Mouse (Mus musculus) ES-CJ7 (cell line): ENCODE measurements around the gene Olfr482.

Source experiments
- DNase-seq: peaks from one replicate; pipeline ENCODE4 v3.0.0; 2011; ENCODE audit warnings: low read depth, low spot score

Olfr482 gene

DNA sequence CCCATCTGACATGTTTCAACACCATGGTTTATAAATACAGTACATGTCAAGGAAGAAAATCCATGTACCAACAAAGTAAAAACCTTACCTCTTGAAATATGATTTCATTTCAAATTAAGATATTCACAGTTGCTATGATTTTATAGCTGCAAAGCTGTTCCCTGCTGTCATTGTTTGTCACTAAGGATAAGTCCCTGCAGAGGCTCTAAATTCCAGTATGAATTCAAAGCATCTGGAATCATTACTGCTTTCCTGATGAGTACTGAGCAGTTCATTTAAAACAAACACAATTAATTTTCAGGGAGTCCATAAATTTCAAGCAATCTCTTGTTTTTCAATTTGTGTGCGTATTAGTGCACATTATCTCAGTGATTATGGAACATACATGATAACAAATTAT lies at the start of gene Olfr482:
TSS of gene Olfr482 (minus strand) at position 101 of the 400 bp plus-strand sequence.
- DNase-seq: no peak

DNA sequence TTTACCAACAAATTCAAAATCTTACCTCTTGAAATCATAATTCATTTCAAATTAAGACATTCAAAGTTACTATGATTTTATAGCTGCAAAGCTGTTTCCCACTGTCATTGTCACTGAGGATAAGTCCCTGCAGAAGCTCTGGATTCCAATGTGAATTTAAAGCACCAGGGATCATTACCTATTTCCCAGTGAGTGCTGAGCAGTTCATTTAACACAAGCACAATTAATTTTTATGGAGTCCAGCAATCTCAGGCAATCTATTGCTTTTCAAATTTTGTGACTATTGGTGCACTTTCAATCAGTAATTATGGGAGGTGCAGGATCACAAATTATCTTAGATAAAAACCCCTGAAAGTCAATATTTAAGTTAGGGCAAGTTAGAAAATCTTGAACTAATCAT lies 30.0 kb upstream of the Olfr482 start, which contains the start of gene Olfr484:
TSS of gene Olfr484 (minus strand) at position 101 of the 400 bp plus-strand sequence.
- DNase-seq: no peak

DNA sequence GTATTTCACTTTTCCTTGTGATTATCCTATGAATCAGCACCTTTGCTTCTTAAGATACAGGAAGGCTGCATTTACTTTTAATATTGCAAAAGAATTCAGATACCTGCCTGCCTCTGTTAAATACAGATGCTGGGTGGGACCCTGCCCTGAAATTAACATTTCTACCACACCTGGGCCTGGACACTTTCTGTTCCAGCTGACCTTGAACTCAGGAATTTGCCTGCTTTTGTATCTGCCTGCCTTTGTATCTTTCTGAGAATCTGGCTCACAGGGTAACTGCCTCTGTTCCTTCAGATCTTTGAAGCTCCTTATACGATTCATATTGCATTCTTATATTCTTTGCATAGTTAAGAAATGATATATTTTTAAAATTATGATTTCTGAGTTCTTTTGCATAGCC lies 24.0 kb upstream of the Olfr482 start:
- peak; percentile 73 for DNase-seq

DNA sequence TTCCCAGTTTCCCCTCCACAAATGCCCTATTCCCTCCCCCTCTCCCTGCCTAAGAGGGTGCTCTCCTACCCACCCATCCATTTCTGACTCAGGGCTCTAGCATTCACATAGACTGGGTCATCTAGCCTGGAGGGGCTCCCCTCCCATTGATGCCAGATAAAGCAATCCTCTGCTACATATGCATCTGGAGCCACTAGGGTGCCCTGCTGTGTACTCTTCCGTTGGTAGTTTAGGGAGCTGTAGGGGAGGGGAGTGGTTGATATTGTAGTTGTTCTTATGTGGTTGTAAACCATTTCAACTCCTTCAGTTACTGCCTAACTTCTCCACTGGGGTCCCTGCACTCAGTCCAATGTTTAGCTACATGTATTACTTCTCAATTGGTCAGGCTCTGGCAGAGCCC lies 23.3 kb upstream of the Olfr482 start:
- DNase-seq: peak; percentile 78

DNA sequence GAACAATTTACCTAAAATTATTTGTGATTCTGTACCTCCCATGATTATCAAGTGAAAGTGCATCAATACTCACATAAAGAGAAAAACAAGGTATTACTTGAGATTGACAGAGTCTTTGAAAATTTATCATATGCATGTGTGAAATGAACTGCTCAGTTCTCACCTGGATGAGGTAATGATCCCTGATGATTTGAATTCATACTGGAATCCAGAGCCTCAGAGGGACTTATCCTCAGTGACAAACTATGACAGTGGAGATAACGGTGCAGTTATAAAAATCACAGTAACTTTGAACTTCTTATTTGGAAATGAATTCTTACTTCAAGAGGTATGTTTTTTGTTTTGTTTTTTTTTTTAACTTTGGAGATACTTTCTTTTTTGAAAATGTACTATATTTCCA lies 3.2 kb upstream of the Olfr482 start, which contains the start of gene Olfr483:
TSS of gene Olfr483 (plus strand) at position 301 of the 400 bp plus-strand sequence.
- no peak for DNase-seq

GRCm38 (mm10) chr7:108079555-108079954 lies 17.8 kb downstream of the Olfr482 start, which contains the start of gene Olfr481:
Olfr481 (plus strand) TSS chr7:108079855.
- no peak for DNase-seq

GRCm38 (mm10) chr7:108067246-108067645 lies 30.1 kb downstream of the Olfr482 start, which contains the start of gene Olfr480:
Olfr480 (minus strand) TSS chr7:108067346.
- DNase-seq: no peak

- no peak for DNase-seq
Observed at GRCm38 (mm10) chr7:108050393-108050792, 47.0 kb downstream of the Olfr482 start, which contains the start of gene Olfr479. Olfr479 (plus strand) TSS chr7:108050693.
